Mouse (Mus musculus): ENCODE results near the gene Slc19a1. TPM values are rescaled to one million over a fixed set of nuclear protein-coding genes. Genes with fewer than 3 reads are reported as not detected.
A peak's percentile ranks its signal among the peaks of the same experiment; 100 is the strongest.

Slc19a1 gene
- polyA plus RNA-seq (2015; fragmentation: Nextera tagmentation; extraction: Ambion mirVana), result 13.9 and 14.2 TPM in 2 replicates

DNA sequence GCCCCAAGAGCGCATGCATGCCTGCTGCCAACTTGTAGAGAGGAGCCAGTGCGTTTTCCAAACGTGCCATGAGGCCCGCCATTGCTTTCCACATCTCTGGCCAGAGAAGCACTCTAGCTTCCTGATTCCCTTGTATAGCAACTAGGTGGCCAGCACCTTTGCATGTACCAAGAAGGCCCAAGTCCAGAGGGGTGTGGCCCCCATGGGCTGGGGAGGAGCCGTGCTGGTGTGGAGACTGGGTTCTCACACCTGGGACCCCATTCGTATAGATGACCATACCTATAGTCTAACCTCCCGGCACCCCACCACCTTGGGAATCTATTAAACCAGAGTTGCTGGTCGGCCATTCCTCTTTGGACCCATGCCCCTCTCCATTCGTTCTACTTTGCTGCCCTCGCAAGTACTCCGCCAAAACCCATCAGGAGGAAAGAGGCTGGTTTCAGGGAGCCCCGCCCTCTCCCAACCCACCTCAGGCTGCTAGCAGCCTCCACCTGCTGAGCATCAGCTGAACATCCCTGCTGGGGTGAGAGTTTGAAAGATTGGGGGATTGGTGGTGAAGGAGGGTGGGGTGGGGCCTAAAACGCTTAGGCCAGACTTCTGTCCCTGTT is at the start of gene Slc19a1:
TSS of gene Slc19a1 (plus strand) at position 474 of the 608 bp plus-strand sequence.
- TF ChIP-seq EP300 (optimal IDR thresholded peaks at IDR 0.05), result no peak
- no peak for TF ChIP-seq CTCF (IDR thresholded peaks at IDR 0.05; ENCODE audit: low read depth)
- 58% methylated on average over 13 of the region's 13 CpGs for WGBS
- no peak for ATAC-seq (ENCODE audit: low FRiP score, low TSS enrichment)
- Histone ChIP-seq H3K4me1 (replicated peaks; ENCODE audit: control insufficient read depth, insufficient read depth) (0 out of 2 replicates have a peak, but pooled peaks cover 4% of the 10 kb centered on the region), H3K9ac (ENCODE audit: low read length) (peak within 1 kb of the TSS; percentile 73), H3K4me3 (ENCODE audit: low read depth, low read length) (peak within 1 kb of the TSS; percentile 61), H3K27me3 (ENCODE audit: control insufficient read depth, insufficient read depth, low read length) (no peaks in the 10 kb centered on the region), H3K36me3 (ENCODE audit: control insufficient read depth, insufficient read depth, low read length) (no peaks in the 10 kb centered on the region; the same call in 1 of the 2 replicates), H3K4me2 (replicated peaks; ENCODE audit: low read depth) (peak within 1 kb of the TSS; percentile 95), H3K27ac (replicated peaks) (peak within 1 kb of the TSS; percentile 45; the same call in 1 of the 2 replicates), H3K9me3 (ENCODE audit: control insufficient read depth, low read length) (no peaks in the 10 kb centered on the region)
- no peak for DNase-seq (ENCODE audit: low spot score)

DNA sequence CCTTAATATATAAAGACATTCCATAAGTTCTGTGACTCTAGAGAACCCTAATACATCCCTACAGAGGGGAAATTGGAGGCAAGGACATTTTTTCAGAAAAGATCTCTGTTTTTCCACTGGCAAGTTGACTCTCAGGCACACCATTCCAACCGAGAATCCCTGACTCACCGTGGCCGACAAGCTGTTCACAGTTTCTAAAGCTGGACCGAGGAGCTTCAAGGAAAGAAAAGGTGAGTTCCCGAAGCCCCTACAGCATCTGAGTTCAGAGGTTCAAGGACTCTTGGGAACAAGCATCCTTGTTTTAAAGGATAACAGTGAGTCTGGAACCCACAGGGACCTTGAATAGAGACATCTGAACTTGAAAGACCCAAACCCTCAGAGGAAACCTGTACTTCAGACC is 43.5 kb upstream of the Slc19a1 start:
- 90% methylated on average over 5 of the region's 5 CpGs for WGBS
- DNase-seq (ENCODE audit: low spot score), result no peak

DNA sequence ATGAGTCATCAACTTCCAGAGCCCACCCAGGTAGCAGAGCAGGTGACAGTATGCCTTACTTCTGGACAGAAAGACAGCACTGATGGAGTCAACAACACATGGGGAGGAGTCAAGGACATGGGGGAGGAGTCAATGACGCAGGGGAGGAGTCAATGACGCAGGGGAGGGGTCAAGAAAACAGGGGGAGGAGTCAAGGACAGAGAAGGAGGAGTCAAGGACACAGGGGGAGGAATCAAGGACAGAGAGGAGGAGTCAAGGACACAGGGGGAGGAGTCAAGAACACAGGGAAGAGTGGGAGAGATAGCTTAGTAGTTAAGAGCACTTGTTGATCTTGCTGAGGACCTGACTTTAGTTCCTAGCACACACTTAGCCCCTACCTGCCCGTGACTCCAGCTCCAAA is 39.6 kb upstream of the Slc19a1 start:
- ATAC-seq (ENCODE audit: low FRiP score, low TSS enrichment), result no peak
- H3K4me3 ChIP-seq (ENCODE audit: low read depth, low read length), result no peak overlapping the region
- H3K4me2 ChIP-seq (replicated peaks; ENCODE audit: low read depth), result no peak overlapping the region
- no peak overlapping the region for H3K9ac ChIP-seq (ENCODE audit: low read length)
- no peaks in the 10 kb centered on the region for H3K4me1 ChIP-seq (replicated peaks; ENCODE audit: control insufficient read depth, insufficient read depth)
- H3K9me3 ChIP-seq (ENCODE audit: control insufficient read depth, low read length), result no peaks in the 10 kb centered on the region
- no peak for TF ChIP-seq EP300 (optimal IDR thresholded peaks at IDR 0.05)
- DNase-seq (ENCODE audit: low spot score), result no peak
- WGBS, result 51% methylated on average over 3 of the region's 3 CpGs
- no peaks in the 10 kb centered on the region for H3K36me3 ChIP-seq (ENCODE audit: control insufficient read depth, insufficient read depth, low read length)
- no peaks in the 10 kb centered on the region for H3K27me3 ChIP-seq (ENCODE audit: control insufficient read depth, insufficient read depth, low read length)
- H3K27ac ChIP-seq (replicated peaks), result no peak overlapping the region

More for the DNA sequence above, 43.5 kb upstream of the Slc19a1 start:
- no peak overlapping the region for H3K4me2 ChIP-seq (replicated peaks; ENCODE audit: low read depth)
- no peak overlapping the region for H3K4me3 ChIP-seq (ENCODE audit: low read depth, low read length)
- H3K9me3 ChIP-seq (ENCODE audit: control insufficient read depth, low read length), result no peaks in the 10 kb centered on the region
- H3K36me3 ChIP-seq (ENCODE audit: control insufficient read depth, insufficient read depth, low read length), result no peaks in the 10 kb centered on the region
- no peak for ATAC-seq (ENCODE audit: low FRiP score, low TSS enrichment)
- no peak overlapping the region for H3K27ac ChIP-seq (replicated peaks)
- TF ChIP-seq EP300 (optimal IDR thresholded peaks at IDR 0.05) (no peak), CTCF (IDR thresholded peaks at IDR 0.05; ENCODE audit: low read depth) (no peak)
- H3K27me3 ChIP-seq (ENCODE audit: control insufficient read depth, insufficient read depth, low read length), result no peaks in the 10 kb centered on the region
- no peak overlapping the region for H3K9ac ChIP-seq (ENCODE audit: low read length)
- H3K4me1 ChIP-seq (replicated peaks; ENCODE audit: control insufficient read depth, insufficient read depth), result no peaks in the 10 kb centered on the region

DNA sequence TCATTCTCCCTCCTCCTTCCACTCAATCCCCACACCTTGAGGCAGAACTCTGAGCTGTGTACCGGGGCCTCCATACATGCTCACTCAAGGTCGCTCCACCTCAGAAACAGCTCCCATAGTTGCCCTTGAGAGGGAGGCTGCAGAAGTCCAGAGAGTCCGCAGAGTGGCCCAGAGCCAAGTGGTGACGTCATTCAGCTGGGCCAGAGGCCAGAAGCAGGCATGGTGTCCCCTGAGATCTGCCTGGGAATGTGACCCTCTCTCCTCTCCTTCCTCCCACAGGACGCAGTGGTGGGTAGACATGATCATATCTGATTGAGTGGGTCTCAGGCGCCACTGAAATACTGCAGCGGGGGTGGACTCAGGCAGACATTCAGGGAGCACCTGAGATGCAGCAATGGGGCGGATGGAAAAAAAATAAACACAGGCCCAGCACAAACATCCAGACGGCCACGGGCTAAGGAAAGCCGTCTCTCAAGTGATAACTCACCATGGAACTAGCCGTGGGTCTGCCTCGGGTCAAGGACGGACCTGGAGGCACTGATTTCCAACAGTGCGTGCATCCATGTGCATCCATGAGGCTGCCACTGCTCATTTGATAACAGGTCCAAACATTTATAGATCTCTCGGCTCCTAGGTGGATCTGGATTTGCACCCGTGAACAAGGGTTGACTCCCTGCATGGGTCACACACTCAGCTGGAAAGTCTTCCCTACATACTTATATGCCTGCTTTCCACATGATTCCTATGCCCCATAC is 34.1 kb upstream of the Slc19a1 start:
- no peak for TF ChIP-seq CTCF (IDR thresholded peaks at IDR 0.05; ENCODE audit: low read depth)
- no peak for TF ChIP-seq EP300 (optimal IDR thresholded peaks at IDR 0.05)
- 56% methylated on average over 17 of the region's 17 CpGs for WGBS

DNA sequence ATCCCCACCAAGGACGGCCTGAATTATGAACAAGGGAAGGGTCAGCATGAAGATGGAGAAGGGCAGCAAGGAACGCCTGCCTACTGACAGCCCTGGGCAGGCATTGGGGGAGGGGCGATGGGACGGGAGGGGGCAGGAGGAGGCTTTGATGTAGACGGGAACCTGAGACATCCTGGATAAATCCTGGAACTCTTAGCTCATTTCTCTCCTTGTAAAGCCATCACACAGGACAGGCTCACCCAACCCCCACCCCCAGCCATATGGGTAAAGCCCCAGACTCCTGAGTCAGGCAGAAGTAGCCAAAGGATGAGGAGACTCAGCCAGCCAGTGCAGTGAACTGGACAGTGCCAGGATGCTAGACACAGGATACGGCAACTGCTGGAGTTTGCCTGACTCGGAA is 27.1 kb upstream of the Slc19a1 start:
- Histone ChIP-seq H3K4me2 (replicated peaks; ENCODE audit: low read depth) (no peak overlapping the region), H3K4me3 (ENCODE audit: low read depth, low read length) (no peak overlapping the region), H3K36me3 (ENCODE audit: control insufficient read depth, insufficient read depth, low read length) (no peaks in the 10 kb centered on the region), H3K9ac (ENCODE audit: low read length) (no peak overlapping the region), H3K9me3 (ENCODE audit: control insufficient read depth, low read length) (no peaks in the 10 kb centered on the region), H3K27me3 (ENCODE audit: control insufficient read depth, insufficient read depth, low read length) (no peaks in the 10 kb centered on the region), H3K27ac (replicated peaks) (no peak overlapping the region), H3K4me1 (replicated peaks; ENCODE audit: control insufficient read depth, insufficient read depth) (no peaks in the 10 kb centered on the region)
- no peak for TF ChIP-seq EP300 (optimal IDR thresholded peaks at IDR 0.05)
- no peak for TF ChIP-seq CTCF (IDR thresholded peaks at IDR 0.05; ENCODE audit: low read depth)
- DNase-seq (ENCODE audit: low spot score) (no peak), ATAC-seq (ENCODE audit: low FRiP score, low TSS enrichment) (no peak)
- WGBS, result 38% methylated on average over 7 of the region's 7 CpGs

More for the DNA sequence above, 34.1 kb upstream of the Slc19a1 start:
- H3K4me1 ChIP-seq (replicated peaks; ENCODE audit: control insufficient read depth, insufficient read depth), result no peaks in the 10 kb centered on the region
- H3K9ac ChIP-seq (ENCODE audit: low read length), result no peak overlapping the region
- no peaks in the 10 kb centered on the region for H3K9me3 ChIP-seq (ENCODE audit: control insufficient read depth, low read length)
- H3K4me2 ChIP-seq (replicated peaks; ENCODE audit: low read depth), result no peak overlapping the region
- peak; percentile 57 for DNase-seq (ENCODE audit: low spot score)
- H3K36me3 ChIP-seq (ENCODE audit: control insufficient read depth, insufficient read depth, low read length), result no peaks in the 10 kb centered on the region
- peak; percentile 64 for ATAC-seq (ENCODE audit: low FRiP score, low TSS enrichment)
- H3K27me3 ChIP-seq (ENCODE audit: control insufficient read depth, insufficient read depth, low read length), result no peaks in the 10 kb centered on the region
- no peak overlapping the region for H3K4me3 ChIP-seq (ENCODE audit: low read depth, low read length)
- no peak overlapping the region for H3K27ac ChIP-seq (replicated peaks)
